Mouse (Mus musculus) G1E (cell line): ENCODE measurements around the gene Syne2. TPM values are rescaled to one million over a fixed set of nuclear protein-coding genes. Genes with fewer than 3 reads are reported as not detected.

Experiments used
- ATAC-seq: 2 replicates; pipeline ENCODE4 v1.8.0; 2016; ENCODE audit warnings: mild to moderate bottlenecking; ENCODE audit not compliant: insufficient number of reproducible peaks, poor library complexity, low FRiP score, severe bottlenecking; ENCODE audit errors: extremely low read depth
- DNase-seq: peaks from one replicate; pipeline ENCODE4 v3.0.0; 2012; ENCODE audit warnings: low spot score
- H3K27me3 ChIP-seq: 2 replicates; pipeline ENCODE4 v1.6.1; 2012; ENCODE audit warnings: mild to moderate bottlenecking, low read length, inconsistent platforms; ENCODE audit not compliant: insufficient read depth
- H3K36me3 ChIP-seq: replicated peaks from 2 replicates; pipeline ENCODE3; 2012; ENCODE audit warnings: mild to moderate bottlenecking, inconsistent platforms
- H3K4me1 ChIP-seq: 2 replicates; pipeline ENCODE4 v1.6.1; 2012; ENCODE audit warnings: low read depth, low read length, inconsistent platforms, mixed read lengths; ENCODE audit not compliant: insufficient read depth
- H3K4me3 ChIP-seq: 2 replicates; pipeline ENCODE4 v1.5.1; 2012; ENCODE audit warnings: low read depth, mild to moderate bottlenecking, inconsistent platforms, low read length, moderate library complexity, mixed read lengths
- H3K9me3 ChIP-seq: replicated peaks from 2 replicates; pipeline ENCODE4 v1.6.1; 2012; ENCODE audit warnings: inconsistent platforms
- CTCF ChIP-seq: IDR thresholded peaks from 2 replicates; pipeline ENCODE4 v1.5.1; 2012; ENCODE audit warnings: low read depth, low read length, inconsistent platforms, mixed read lengths
- GATA1 ChIP-seq: IDR thresholded peaks from 2 replicates; pipeline ENCODE4 v1.6.1; 2012; ENCODE audit warnings: borderline replicate concordance, low read length, inconsistent platforms, mixed read lengths
- GATA2 ChIP-seq: IDR thresholded peaks from 2 replicates; pipeline ENCODE4 v1.6.1; 2012; ENCODE audit warnings: low read depth, low read length, inconsistent platforms, borderline replicate concordance
- POLR2AphosphoS5 ChIP-seq: IDR thresholded peaks from 2 replicates; pipeline ENCODE4 v1.6.1; 2012; ENCODE audit warnings: low read depth, low read length, inconsistent platforms; ENCODE audit not compliant: insufficient replicate concordance
- TAL1 ChIP-seq: conservative IDR thresholded peaks from 2 replicates; pipeline ENCODE4 v1.6.1; 2012; ENCODE audit warnings: low read depth, low read length, inconsistent platforms, mixed read lengths
- polyA plus RNA-seq: library from polyadenylated mRNA; stranded (reverse); fragments of >175 nt; gene quantifications from 2 replicates; pipeline ENCODE4 v1.2.3, GENCODE M21; 2012
- total RNA-seq, 2 experiments: library from RNA; stranded (forward) in 1 of 2; stranded (reverse) in 1 of 2; fragments of 200-1000 nt in 1 of 2; fragments of >200 nt in 1 of 2; fragmentation: Nextera tagmentation in 1 of 2; gene quantifications; 2 replicates each; pipeline ENCODE4 v1.2.3; 2014 to 2017

Syne2 gene
- total and polyA plus RNA-seq, 3 experiments, result 0.82 TPM; not detected in 2

GRCm38 (mm10) chr12:76049343-76049742, 231.4 kb downstream of the Syne2 start:
- no peak for TF ChIP-seq POLR2AphosphoS5
- TF ChIP-seq GATA1, result no peak
- TF ChIP-seq GATA2, result no peak
- no peak for TF ChIP-seq CTCF
- no peak for TF ChIP-seq TAL1
- no peaks in the 10 kb centered on the region for H3K36me3 ChIP-seq
- ATAC-seq, result no peak
- no peak for DNase-seq
- H3K4me3 ChIP-seq, result no peak overlapping the region
- H3K9me3 ChIP-seq, result no peaks in the 10 kb centered on the region
- H3K4me1 ChIP-seq, result no peaks in the 10 kb centered on the region
- H3K27me3 ChIP-seq, result peaks cover 7% of the 10 kb centered on the region

GRCm38 (mm10) chr12:76051879-76052278, 233.9 kb downstream of the Syne2 start:
- no peak for TF ChIP-seq GATA2
- no peak for TF ChIP-seq GATA1
- TF ChIP-seq POLR2AphosphoS5, result no peak
- no peak for TF ChIP-seq CTCF
- TF ChIP-seq TAL1, result no peak
- Histone ChIP-seq H3K27me3 (peaks cover 11% of the 10 kb centered on the region), H3K9me3 (no peaks in the 10 kb centered on the region), H3K36me3 (no peaks in the 10 kb centered on the region), H3K4me3 (no peak overlapping the region), H3K4me1 (no peaks in the 10 kb centered on the region)
- ATAC-seq (no peak), DNase-seq (no peak)

GRCm38 (mm10) chr12:76054653-76055052, 236.7 kb downstream of the Syne2 start:
- TF ChIP-seq GATA1 (no peak), POLR2AphosphoS5 (no peak), GATA2 (no peak), CTCF (no peak), TAL1 (no peak)
- no peaks in the 10 kb centered on the region for H3K36me3 ChIP-seq
- peaks cover 6% of the 10 kb centered on the region for H3K27me3 ChIP-seq
- no peak overlapping the region for H3K4me3 ChIP-seq
- H3K9me3 ChIP-seq, result no peaks in the 10 kb centered on the region
- DNase-seq, result no peak
- no peak for ATAC-seq
- no peaks in the 10 kb centered on the region for H3K4me1 ChIP-seq

- no peak overlapping the region for H3K4me3 ChIP-seq
- H3K27me3 ChIP-seq, result no peaks in the 10 kb centered on the region
- no peaks in the 10 kb centered on the region for H3K36me3 ChIP-seq
- H3K4me1 ChIP-seq, result no peaks in the 10 kb centered on the region
- ATAC-seq (no peak), DNase-seq (no peak)
- TF ChIP-seq TAL1 (no peak), CTCF (no peak), GATA1 (no peak), POLR2AphosphoS5 (no peak)
- no peaks in the 10 kb centered on the region for H3K9me3 ChIP-seq
Observed at GRCm38 (mm10) chr12:76063001-76063400, 245.1 kb downstream of the Syne2 start.

- TF ChIP-seq GATA1 (no peak), POLR2AphosphoS5 (no peak), GATA2 (no peak), CTCF (no peak), TAL1 (no peak)
- no peak for DNase-seq
- H3K36me3 ChIP-seq, result no peaks in the 10 kb centered on the region
- no peaks in the 10 kb centered on the region for H3K9me3 ChIP-seq
- ATAC-seq, result no peak
- no peak overlapping the region for H3K4me3 ChIP-seq
- H3K4me1 ChIP-seq, result no peaks in the 10 kb centered on the region
- H3K27me3 ChIP-seq, result peaks cover 19% of the 10 kb centered on the region
Observed at GRCm38 (mm10) chr12:76070386-76070785, 252.5 kb downstream of the Syne2 start.

GRCm38 (mm10) chr12:76071935-76072849, 254.3 kb downstream of the Syne2 start:
- TF ChIP-seq GATA1 (no peak), POLR2AphosphoS5 (no peak), CTCF (no peak), TAL1 (no peak), GATA2 (no peak)
- Histone ChIP-seq H3K4me3 (no peak overlapping the region), H3K36me3 (no peaks in the 10 kb centered on the region), H3K27me3 (peaks cover 21% of the 10 kb centered on the region), H3K4me1 (no peaks in the 10 kb centered on the region), H3K9me3 (no peaks in the 10 kb centered on the region)
- DNase-seq (no peak), ATAC-seq (no peak)
